ENCODE assay signal across 29 mouse cellular contexts in the genomic region with DNA sequence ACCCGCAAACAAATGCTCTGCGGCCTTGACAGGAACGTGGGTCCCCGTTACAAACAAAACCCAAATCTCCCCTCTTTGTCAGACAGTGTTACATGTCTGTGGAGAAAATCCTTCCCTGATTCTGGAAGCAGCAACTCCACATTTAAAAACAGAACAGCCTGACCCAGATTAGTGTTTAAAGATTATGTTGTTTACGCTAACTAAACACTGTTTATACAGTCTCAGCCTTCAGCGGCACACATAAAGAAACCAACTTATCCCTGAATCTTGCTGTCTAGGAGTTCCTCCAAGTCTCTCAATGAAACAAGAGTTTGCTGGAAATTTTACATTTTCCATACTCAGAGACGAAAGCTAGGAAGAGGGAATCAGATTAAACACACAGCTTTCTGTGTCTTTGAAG.
DNase-seq lines count a peak whose midpoint lies in the region; ATAC-seq lines count a peak whose summit lies in the region.
"Had no signal": no experiment of that assay in that cellular context is flagged by ENCODE, and none has a peak within 500 bp of the region (broad histone marks: within the 10 kb centered on the region; RNA-seq: fewer than 3 reads in every experiment).

No protein-coding gene starts in this region.

- peaks cover 6% of the 10 kb centered on the region; the same call in 1 of the 2 replicates for H3K4me1 ChIP-seq in heart, embryonic 13.5 days
- peaks cover 11% of the 10 kb centered on the region for H3K4me1 ChIP-seq in lung, embryonic 16.5 days (replicated peaks; ENCODE audit: control insufficient read depth, insufficient read depth, low read length)
- peaks cover 21% of the 10 kb centered on the region for H3K4me1 ChIP-seq in embryonic facial prominence, embryonic 15.5 days
- H3K4me1 ChIP-seq in stomach, embryonic 16.5 days (ENCODE audit: control insufficient read depth, insufficient read depth, low read length) = peaks cover 21% of the 10 kb centered on the region
- peaks cover 6% of the 10 kb centered on the region for H3K4me1 ChIP-seq in forebrain, embryonic 10.5 days
- H3K4me1 ChIP-seq: forebrain, embryonic 15.5 days; heart, embryonic 12.5 days; kidney, embryonic 15.5 days; liver, embryonic 13.5 days had no signal

- H3K9me3 ChIP-seq in heart, embryonic 13.5 days = no peaks in the 10 kb centered on the region
- H3K9me3 ChIP-seq in lung, embryonic 16.5 days (ENCODE audit: control insufficient read depth, low read length) = no peaks in the 10 kb centered on the region
- no peaks in the 10 kb centered on the region for H3K9me3 ChIP-seq in embryonic facial prominence, embryonic 15.5 days (replicated peaks)
- no peaks in the 10 kb centered on the region for H3K9me3 ChIP-seq in stomach, embryonic 16.5 days (replicated peaks; ENCODE audit: control insufficient read depth, low read length)
- H3K9me3 ChIP-seq in forebrain, embryonic 10.5 days = no peaks in the 10 kb centered on the region
- H3K9me3 ChIP-seq: forebrain, embryonic 15.5 days; heart, embryonic 12.5 days; kidney, embryonic 15.5 days; liver, embryonic 13.5 days had no signal

- no peaks in the 10 kb centered on the region for H3K27me3 ChIP-seq in heart, embryonic 13.5 days (replicated peaks)
- H3K27me3 ChIP-seq in lung, embryonic 16.5 days (ENCODE audit: control insufficient read depth, insufficient read depth, low read depth, low read length) = no peaks in the 10 kb centered on the region
- H3K27me3 ChIP-seq in embryonic facial prominence, embryonic 15.5 days = no peaks in the 10 kb centered on the region
- no peaks in the 10 kb centered on the region for H3K27me3 ChIP-seq in stomach, embryonic 16.5 days (ENCODE audit: control insufficient read depth, insufficient read depth, low read length)
- no peaks in the 10 kb centered on the region for H3K27me3 ChIP-seq in forebrain, embryonic 10.5 days (ENCODE audit: poor library complexity, severe bottlenecking)
- H3K27me3 ChIP-seq: forebrain, embryonic 15.5 days; heart, embryonic 12.5 days; kidney, embryonic 15.5 days; liver, embryonic 13.5 days; Patski had no signal

- intact Hi-C loops in heart, postnatal 36 days (cut with DNase I) = no loop called here

- no peak for ATAC-seq in heart, embryonic 13.5 days (ENCODE audit: extremely low read depth, insufficient number of reproducible peaks, low FRiP score, low TSS enrichment)
- peak; percentile 73 for ATAC-seq in lung, embryonic 16.5 days (ENCODE audit: low read depth)
- ATAC-seq in embryonic facial prominence, embryonic 15.5 days (ENCODE audit: insufficient number of reproducible peaks, low FRiP score, low TSS enrichment, low read depth) = peak; percentile 59; the same call in 1 of the 2 replicates
- peak; percentile 61; the same call in 1 of the 2 replicates for ATAC-seq in stomach, embryonic 16.5 days (ENCODE audit: insufficient read depth, low FRiP score)
- ATAC-seq: forebrain, embryonic 15.5 days; hindbrain, embryonic 16.5 days; midbrain, embryonic 16.5 days; Patski had no signal

- no peak overlapping the region for H3K4me2 ChIP-seq in heart, embryonic 13.5 days
- no peak overlapping the region for H3K4me2 ChIP-seq in lung, embryonic 16.5 days (ENCODE audit: low read depth, low read length)
- H3K4me2 ChIP-seq in embryonic facial prominence, embryonic 15.5 days (replicated peaks) = no peak overlapping the region
- 0 out of 2 replicates have a peak overlapping the region, but pooled peaks have one; percentile 6 for H3K4me2 ChIP-seq in stomach, embryonic 16.5 days (ENCODE audit: low read depth, low read length)
- H3K4me2 ChIP-seq: forebrain, embryonic 15.5 days; heart, embryonic 12.5 days; kidney, embryonic 15.5 days; liver, embryonic 13.5 days; midbrain, embryonic 11.5 days had no signal

- no peak overlapping the region for H3K9ac ChIP-seq in heart, embryonic 13.5 days
- no peak overlapping the region for H3K9ac ChIP-seq in lung, embryonic 16.5 days (ENCODE audit: low read length)
- no peak overlapping the region for H3K9ac ChIP-seq in embryonic facial prominence, embryonic 15.5 days
- peak overlapping the region; percentile 19 for H3K9ac ChIP-seq in stomach, embryonic 16.5 days (ENCODE audit: low read length)
- H3K9ac ChIP-seq: forebrain, embryonic 15.5 days; heart, embryonic 12.5 days; kidney, embryonic 15.5 days; liver, embryonic 13.5 days had no signal

- no peak overlapping the region for H3K4me3 ChIP-seq in heart, embryonic 13.5 days
- H3K4me3 ChIP-seq in lung, embryonic 16.5 days (ENCODE audit: low read length) = no peak overlapping the region
- no peak overlapping the region for H3K4me3 ChIP-seq in embryonic facial prominence, embryonic 15.5 days (replicated peaks)
- H3K4me3 ChIP-seq in stomach, embryonic 16.5 days (replicated peaks; ENCODE audit: low read length) = no peak overlapping the region
- H3K4me3 ChIP-seq in forebrain, embryonic 10.5 days = no peak overlapping the region
- H3K4me3 ChIP-seq: forebrain, embryonic 15.5 days; heart, adult 2 months; heart, embryonic 12.5 days; kidney, embryonic 15.5 days; liver, embryonic 13.5 days had no signal

- 0 out of 2 replicates have a peak overlapping the region, but pooled peaks have one; percentile 5 for H3K27ac ChIP-seq in heart, embryonic 13.5 days (replicated peaks)
- peak overlapping the region; percentile 66 for H3K27ac ChIP-seq in lung, embryonic 16.5 days (ENCODE audit: low read length)
- H3K27ac ChIP-seq in embryonic facial prominence, embryonic 15.5 days (replicated peaks) = no peak overlapping the region
- H3K27ac ChIP-seq in stomach, embryonic 16.5 days (ENCODE audit: low read length) = peak overlapping the region; percentile 93
- no peak overlapping the region for H3K27ac ChIP-seq in forebrain, embryonic 10.5 days
- H3K27ac ChIP-seq: forebrain, embryonic 15.5 days; heart, adult 2 months; kidney, embryonic 15.5 days; liver, embryonic 13.5 days had no signal

- no peak for DNase-seq in heart, postnatal 36 days
- DNase-seq in lung, adult 18-20 months = no peak
- DNase-seq in cerebellum, postnatal 14 days = no peak
- DNase-seq in forebrain, embryonic 10.5 days (ENCODE audit: extremely low spot score, low spot score) = no peak
- DNase-seq: adrenal gland, postnatal 14 days; cerebellum, adult 11 months; cerebellum, adult 9-10 months; embryo, embryonic 11 days; gastrocnemius, postnatal 36 days; heart, adult 2 months; heart, postnatal 10 days; kidney, adult 11 months; kidney, postnatal 25 days; left cerebral cortex, postnatal 4 days; liver, embryonic 13.5 days; lung, postnatal 36 days; thymus, adult 18-20 months; thymus, postnatal 25 days had no signal

- 64% methylated on average over 7 of the region's 7 CpGs for WGBS in heart, embryonic 13.5 days
- 36% methylated on average over 7 of the region's 7 CpGs for WGBS in lung, embryonic 16.5 days
- WGBS in embryonic facial prominence, embryonic 15.5 days = 65% methylated on average over 7 of the region's 7 CpGs
- 31% methylated on average over 7 of the region's 7 CpGs for WGBS in stomach, embryonic 16.5 days
- WGBS in forebrain, embryonic 10.5 days = 90% methylated on average over 7 of the region's 7 CpGs

- peaks cover 21% of the 10 kb centered on the region for H3K36me3 ChIP-seq in heart, embryonic 13.5 days
- peaks cover 25% of the 10 kb centered on the region; the same call in 1 of the 2 replicates for H3K36me3 ChIP-seq in lung, embryonic 16.5 days (ENCODE audit: control insufficient read depth, insufficient read depth, low read length)
- H3K36me3 ChIP-seq in embryonic facial prominence, embryonic 15.5 days = peaks cover 57% of the 10 kb centered on the region
- H3K36me3 ChIP-seq in stomach, embryonic 16.5 days (ENCODE audit: control insufficient read depth, insufficient read depth, low read length) = peaks cover 9% of the 10 kb centered on the region; the same call in 1 of the 2 replicates
- no peaks in the 10 kb centered on the region for H3K36me3 ChIP-seq in forebrain, embryonic 10.5 days (replicated peaks)
- H3K36me3 ChIP-seq: forebrain, embryonic 15.5 days; liver, embryonic 13.5 days had no signal

Comparison
In these comparisons a context has a peak if more than half of its experiments do, and no peak if none do; other contexts are left out.
1. H3K27ac ChIP-seq: peak in heart, embryonic 13.5 days (single experiment), lung, embryonic 16.5 days (single experiment) and stomach, embryonic 16.5 days (single experiment); none in embryonic facial prominence, embryonic 15.5 days (single experiment) and forebrain, embryonic 10.5 days (single experiment).